In the genomic region with DNA sequence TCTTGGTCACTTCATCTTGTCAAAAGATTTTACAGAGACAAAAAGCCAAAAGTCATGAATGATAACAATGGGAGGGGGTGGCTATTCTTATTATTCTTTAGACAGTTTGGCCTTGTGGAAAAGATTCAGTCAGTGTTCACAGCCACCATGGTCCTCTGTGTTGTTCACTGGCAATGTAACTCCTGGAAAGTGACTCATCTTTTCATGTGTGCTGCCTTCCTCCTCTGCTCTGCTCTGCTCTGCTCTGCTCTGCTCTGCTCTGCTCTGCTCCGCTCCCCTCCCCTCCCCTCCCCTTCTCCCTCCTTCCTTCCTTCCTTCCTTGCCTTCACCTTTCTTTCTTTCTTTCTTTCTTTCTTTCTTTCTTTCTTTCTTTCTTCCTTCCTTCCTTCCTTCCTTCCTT, we compare ENCODE assay signal across 38 mouse cellular contexts. TPM values are rescaled to one million over a fixed set of nuclear protein-coding genes. Genes with fewer than 3 reads are reported as not detected.
"Had no signal": no experiment of that assay in that cellular context is flagged by ENCODE, and none has a peak within 500 bp of the region (broad histone marks: within the 10 kb centered on the region; RNA-seq: fewer than 3 reads in every experiment).

No protein-coding gene starts in this region.

- DNase-seq: heart, postnatal 10 days; heart, postnatal 14 days; heart, postnatal 36 days; heart, postnatal 4 days; kidney, adult 11 months; kidney, adult 18-20 months; kidney, adult 8-10 months; kidney, postnatal 10 days; kidney, postnatal 14 days; kidney, postnatal 25 days; kidney, postnatal 36 days; kidney, postnatal 4 days; layer of hippocampus, adult 9-11 months; layer of hippocampus, postnatal 36 days had no signal

- H3K4me1 ChIP-seq: heart, embryonic 10.5 days; heart, embryonic 12.5 days; heart, embryonic 13.5 days; heart, embryonic 15.5 days; hindbrain, embryonic 10.5 days; hindbrain, embryonic 12.5 days; hindbrain, embryonic 13.5 days; hindbrain, embryonic 15.5 days; intestine, embryonic 15.5 days; kidney, embryonic 15.5 days had no signal

- H3K27me3 ChIP-seq: heart, embryonic 12.5 days; heart, embryonic 13.5 days; heart, embryonic 15.5 days; hindbrain, embryonic 12.5 days; hindbrain, embryonic 13.5 days; hindbrain, embryonic 15.5 days; intestine, embryonic 15.5 days; kidney, embryonic 15.5 days had no signal

- H3K27ac ChIP-seq: heart, embryonic 10.5 days; heart, embryonic 13.5 days; heart, embryonic 15.5 days; hindbrain, embryonic 10.5 days; hindbrain, embryonic 12.5 days; hindbrain, embryonic 13.5 days; hindbrain, embryonic 14.5 days; hindbrain, embryonic 15.5 days; hindbrain, postnatal 0 days; intestine, embryonic 15.5 days; kidney, embryonic 15.5 days; kidney, postnatal 0 days; layer of hippocampus, adult 2 months had no signal

- H3K4me3 ChIP-seq: heart, embryonic 10.5 days; heart, embryonic 12.5 days; heart, embryonic 13.5 days; heart, embryonic 15.5 days; hindbrain, embryonic 10.5 days; hindbrain, embryonic 12.5 days; hindbrain, embryonic 13.5 days; hindbrain, embryonic 15.5 days; intestine, embryonic 15.5 days; kidney, embryonic 15.5 days; layer of hippocampus, adult 2 months had no signal

- H3K9ac ChIP-seq: heart, embryonic 12.5 days; heart, embryonic 13.5 days; heart, embryonic 15.5 days; hindbrain, embryonic 12.5 days; hindbrain, embryonic 13.5 days; hindbrain, embryonic 14.5 days; hindbrain, embryonic 15.5 days; intestine, embryonic 15.5 days; kidney, embryonic 15.5 days had no signal

- ATAC-seq: hindbrain, embryonic 16.5 days; hindbrain, postnatal 0 days; inflammation-experienced regulatory T-cells, adult 6 months; intestine, embryonic 15.5 days; intestine, embryonic 16.5 days; intestine, postnatal 0 days had no signal

- H3K4me2 ChIP-seq: heart, embryonic 11.5 days; heart, embryonic 12.5 days; heart, embryonic 13.5 days; heart, embryonic 15.5 days; hindbrain, embryonic 12.5 days; hindbrain, embryonic 13.5 days; hindbrain, embryonic 14.5 days; hindbrain, embryonic 15.5 days; intestine, embryonic 15.5 days; kidney, embryonic 15.5 days had no signal

- H3K36me3 ChIP-seq: heart, embryonic 10.5 days; heart, embryonic 12.5 days; heart, embryonic 13.5 days; heart, embryonic 15.5 days; hindbrain, embryonic 10.5 days; hindbrain, embryonic 12.5 days; hindbrain, embryonic 13.5 days; hindbrain, embryonic 15.5 days; intestine, embryonic 15.5 days; kidney, embryonic 15.5 days had no signal

- H3K9me3 ChIP-seq: heart, embryonic 10.5 days; heart, embryonic 12.5 days; heart, embryonic 13.5 days; heart, embryonic 15.5 days; hindbrain, embryonic 10.5 days; hindbrain, embryonic 12.5 days; hindbrain, embryonic 13.5 days; hindbrain, embryonic 15.5 days; intestine, embryonic 15.5 days; kidney, embryonic 15.5 days had no signal

RNA-seq across cellular contexts. Expression of gene Hao2, which starts 24.2 kb away (rescaled TPM):
- polyA plus RNA-seq: heart, embryonic 14.5 days; heart, embryonic 15.5 days; heart, embryonic 16.5 days; heart, postnatal 0 days; hindbrain, embryonic 10.5 days; hindbrain, embryonic 11.5 days; hindbrain, embryonic 12.5 days; hindbrain, embryonic 13.5 days; hindbrain, embryonic 14.5 days; hindbrain, embryonic 16.5 days; hindbrain, postnatal 0 days; inflammation-experienced regulatory T-cells, adult 6 months had no signal

RNA-seq across cellular contexts. Expression of gene Hsd3b1, which starts 57.7 kb away (rescaled TPM):
- polyA plus RNA-seq: heart, embryonic 14.5 days; heart, postnatal 0 days; hindbrain, embryonic 14.5 days; hindbrain, embryonic 15.5 days; hindbrain, embryonic 16.5 days; hindbrain, postnatal 0 days; inflammation-experienced regulatory T-cells, adult 6 months; large intestine, adult 2 months had no signal
